Mouse (Mus musculus) CD8-positive naive resting alpha-beta T cell, adult 2 months (primary cell): Measurements from ENCODE around the gene Eps15l1.

ENCODE experiments used
- DNase-seq, 2 experiments: peaks; one replicate each; pipeline ENCODE4 v3.0.0; 2022; ENCODE audit warnings: low read depth in 2 of 2, low spot score in 2 of 2

Eps15l1 gene

GRCm38 (mm10) chr8:72298928-72299327 is 122.3 kb downstream of the Eps15l1 start:
- DNase-seq = no peak

GRCm38 (mm10) chr8:72296561-72296960 is 124.7 kb downstream of the Eps15l1 start:
- no peak for DNase-seq

DNA sequence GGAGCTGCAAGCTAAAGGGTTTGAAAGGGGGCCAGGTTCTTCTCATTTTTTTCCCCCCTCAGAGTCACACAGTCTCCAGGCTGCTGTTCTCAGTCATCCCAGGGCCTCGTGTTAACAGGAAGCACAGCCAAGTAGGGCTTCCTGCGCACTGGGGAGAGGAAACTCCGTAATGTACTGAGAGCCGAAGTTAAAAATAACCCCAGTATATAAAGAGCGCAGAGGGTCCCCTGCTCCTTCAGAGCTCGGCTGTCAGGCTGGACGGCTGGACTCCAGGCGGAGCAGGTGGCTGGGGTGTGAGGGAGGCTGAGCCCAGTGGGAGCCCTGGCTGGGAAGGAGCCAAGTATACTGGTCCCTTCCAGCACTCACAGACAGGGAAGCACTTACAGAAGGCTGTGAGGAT is 125.6 kb downstream of the Eps15l1 start:
- DNase-seq = peak; percentile 64 to 66

- DNase-seq = no peak
These were observed 126.1 kb downstream of the Eps15l1 start for GRCm38 (mm10) chr8:72295125-72295524.

- no peak for DNase-seq
These were observed 128.0 kb downstream of the Eps15l1 start for GRCm38 (mm10) chr8:72293309-72293708.

DNA sequence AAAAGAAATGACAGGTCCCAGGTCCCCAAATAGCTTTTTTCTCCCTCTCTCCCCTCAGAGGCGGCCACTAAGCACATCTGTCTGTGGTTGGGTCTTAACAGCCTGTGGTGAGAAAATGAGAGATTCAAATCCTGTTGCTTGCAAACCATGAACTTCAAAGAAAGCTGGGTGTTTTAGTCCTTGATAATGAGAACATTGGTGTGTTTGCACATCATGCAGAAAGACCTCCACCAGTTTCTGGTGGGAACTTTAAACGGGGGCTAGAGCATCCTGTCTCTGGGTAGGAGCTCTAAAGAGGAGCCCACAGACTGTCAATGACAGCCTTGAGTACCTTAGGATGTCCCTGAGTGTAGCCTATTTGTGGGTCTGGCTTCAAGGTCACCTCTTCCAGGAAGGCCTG is 130.2 kb downstream of the Eps15l1 start:
- peak; percentile 44 to 49 for DNase-seq
